Mouse (Mus musculus): Measurements from ENCODE around the gene Olfr850. TPM values are rescaled to one million over a fixed set of nuclear protein-coding genes. Genes with fewer than 3 reads are reported as not detected.

Gene Olfr850
- not detected in 2 replicates for polyA plus RNA-seq (2016; fragmentation: Nextera tagmentation; extraction: Ambion mirVana)

DNA sequence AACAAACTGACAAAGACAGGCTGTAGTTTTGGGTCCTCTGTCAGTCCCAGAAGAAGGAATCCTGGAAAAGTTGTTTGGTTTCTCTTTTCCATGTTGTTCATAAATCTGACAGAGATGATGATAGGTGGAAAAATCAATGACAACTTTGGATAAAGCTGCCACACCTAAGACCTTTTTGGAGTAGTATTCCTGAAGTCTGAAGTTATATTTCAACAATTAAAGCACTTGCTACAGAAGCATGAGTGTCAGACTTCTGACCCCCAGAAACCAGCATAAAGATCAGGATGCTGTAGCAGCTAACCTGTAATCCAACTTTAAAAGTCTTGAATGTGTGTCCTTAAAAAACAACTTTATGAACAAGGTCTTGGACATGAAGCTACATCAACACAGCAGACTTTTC lies at the start of gene Olfr850:
Gene Olfr850, minus strand, starts transcription at position 101 of the 400 bp plus-strand sequence.
- Histone ChIP-seq H3K27me3 (ENCODE audit: low read depth, poor library complexity, severe bottlenecking) (no peaks in the 10 kb centered on the region), H3K4me1 (no peaks in the 10 kb centered on the region), H3K36me3 (no peaks in the 10 kb centered on the region), H3K9me3 (replicated peaks) (no peaks in the 10 kb centered on the region; the same call in 1 of the 2 replicates), H3K4me3 (no peak within 1 kb of the TSS), H3K27ac (no peak within 1 kb of the TSS)
- DNase-seq (ENCODE audit: low spot score), result no peak

DNA sequence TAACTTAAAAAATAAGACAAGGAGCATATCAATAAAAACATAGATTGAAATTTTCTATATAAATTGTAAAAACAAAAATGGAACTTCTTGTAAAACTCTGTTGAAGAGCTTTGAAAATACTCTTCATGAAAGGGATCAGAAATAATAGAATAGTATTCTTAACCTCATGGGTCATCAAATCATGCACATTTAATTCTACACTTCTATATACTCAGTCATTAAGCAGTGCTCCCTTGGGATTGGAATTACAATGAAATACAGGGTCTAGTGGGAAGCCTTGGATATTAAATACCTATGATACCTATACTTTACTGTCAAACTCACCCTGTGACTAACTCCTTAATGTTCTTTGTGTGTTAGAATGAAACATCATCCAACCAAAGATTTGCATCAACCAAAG lies 14.9 kb upstream of the Olfr850 start, which contains the start of gene Olfr851:
Gene Olfr851, plus strand, starts transcription at position 301 of the 400 bp plus-strand sequence.
- no peaks in the 10 kb centered on the region for H3K9me3 ChIP-seq (replicated peaks)
- H3K4me1 ChIP-seq, result no peaks in the 10 kb centered on the region
- no peaks in the 10 kb centered on the region for H3K27me3 ChIP-seq (ENCODE audit: low read depth, poor library complexity, severe bottlenecking)
- no peak within 1 kb of the TSS for H3K27ac ChIP-seq
- no peak for DNase-seq (ENCODE audit: low spot score)
- H3K36me3 ChIP-seq, result no peaks in the 10 kb centered on the region
- no peak within 1 kb of the TSS for H3K4me3 ChIP-seq

DNA sequence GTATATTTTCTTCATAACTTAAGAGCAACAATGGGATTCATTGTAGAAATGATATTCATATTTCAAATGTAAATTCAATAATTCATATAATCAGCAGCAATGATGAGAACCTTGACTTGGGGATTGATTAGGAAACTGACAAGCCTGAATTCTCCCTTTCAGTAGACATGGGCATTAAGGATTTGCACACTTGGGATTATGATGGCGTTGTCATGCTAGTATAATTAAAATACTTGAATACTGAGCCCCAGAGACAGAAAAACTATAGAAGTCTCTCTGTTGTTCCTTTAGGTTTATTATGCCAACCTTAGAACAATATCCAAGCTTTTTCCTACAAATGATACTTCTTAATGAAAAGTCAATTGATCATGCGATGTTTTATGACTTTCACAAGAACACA lies 38.1 kb downstream of the Olfr850 start, which contains the start of gene Olfr849:
Gene Olfr849, plus strand, starts transcription at position 301 of the 400 bp plus-strand sequence.
- WGBS, result 89% methylated on average over 2 of the region's 2 CpGs
- no peaks in the 10 kb centered on the region for H3K27me3 ChIP-seq (ENCODE audit: low read depth, poor library complexity, severe bottlenecking)
- no peaks in the 10 kb centered on the region for H3K4me1 ChIP-seq
- no peaks in the 10 kb centered on the region for H3K36me3 ChIP-seq
- H3K9me3 ChIP-seq (replicated peaks), result no peaks in the 10 kb centered on the region; the same call in none of the 2 replicates
- H3K27ac ChIP-seq, result no peak within 1 kb of the TSS
- DNase-seq (ENCODE audit: low spot score), result no peak
- no peak within 1 kb of the TSS for H3K4me3 ChIP-seq

Other genes with a start within 250 kb of the Olfr850 start
- gene Olfr843, start 226.3 kb downstream of the Olfr850 start, polyA plus RNA-seq (2016; fragmentation: Nextera tagmentation; extraction: Ambion mirVana), result not detected in 2 replicates
- gene Olfr844, start 161.9 kb downstream of the Olfr850 start, polyA plus RNA-seq (2016; fragmentation: Nextera tagmentation; extraction: Ambion mirVana), result not detected in 2 replicates
- not detected in 2 replicates for gene Olfr845, start 141.8 kb downstream of the Olfr850 start, polyA plus RNA-seq (2016; fragmentation: Nextera tagmentation; extraction: Ambion mirVana)
- gene Olfr846, start 114.2 kb downstream of the Olfr850 start, polyA plus RNA-seq (2016; fragmentation: Nextera tagmentation; extraction: Ambion mirVana), result not detected in 2 replicates
- gene Olfr847, start 99.6 kb downstream of the Olfr850 start, polyA plus RNA-seq (2016; fragmentation: Nextera tagmentation; extraction: Ambion mirVana), result not detected in 2 replicates
- gene Olfr849, start 38.0 kb downstream of the Olfr850 start, polyA plus RNA-seq (2016; fragmentation: Nextera tagmentation; extraction: Ambion mirVana), result not detected in 2 replicates
- gene Olfr851, start 15.0 kb upstream of the Olfr850 start, polyA plus RNA-seq (2016; fragmentation: Nextera tagmentation; extraction: Ambion mirVana), result not detected in 2 replicates
- not detected in 2 replicates for gene Olfr853, start 62.8 kb upstream of the Olfr850 start, polyA plus RNA-seq (2016; fragmentation: Nextera tagmentation; extraction: Ambion mirVana)
- gene Olfr854, start 89.1 kb upstream of the Olfr850 start, polyA plus RNA-seq (2016; fragmentation: Nextera tagmentation; extraction: Ambion mirVana), result not detected in 2 replicates
- not detected in 2 replicates for gene Olfr855, start 104.4 kb upstream of the Olfr850 start, polyA plus RNA-seq (2016; fragmentation: Nextera tagmentation; extraction: Ambion mirVana)
- 35.3 and 36.9 TPM in 2 replicates for gene Zfp317, start 143.9 kb upstream of the Olfr850 start, polyA plus RNA-seq (2016; fragmentation: Nextera tagmentation; extraction: Ambion mirVana)
- gene Olfr857, start 231.2 kb upstream of the Olfr850 start, polyA plus RNA-seq (2016; fragmentation: Nextera tagmentation; extraction: Ambion mirVana), result not detected in 2 replicates